Mouse (Mus musculus): ENCODE measurements at regions not wholly inside any gene's neighbourhood (a gene's known extent, or its start where the extent isn't known, plus 50 kb on each side); places are given as distances from the start of the nearest gene placed in this dataset.

- TF ChIP-seq POLR2A (IDR thresholded peaks at IDR 0.05; ENCODE audit: control insufficient read depth, low read depth, low read length) (no peak), CTCF (IDR thresholded peaks at IDR 0.05; ENCODE audit: control insufficient read depth, insufficient read depth, insufficient replicate concordance, low read depth, low read length) (no peak)
These were observed 107.1 kb upstream of the Nck2 start for GRCm38 (mm10) chr1:43337168-43337784.

Data from testis, adult 2 months (tissue).